Mouse (Mus musculus) gastrocnemius, adult 2 months (tissue): ENCODE data around the gene Magea2. TPM values are rescaled to one million over a fixed set of nuclear protein-coding genes. Genes with fewer than 3 reads are reported as not detected.
"Not testable (repeated sequence)": the region's sequence is repeated elsewhere in the genome, so short reads cannot be mapped to it uniquely, and the experiment has no call there.

ENCODE experiments used
- DNase-seq: peaks from one replicate; pipeline ENCODE4 v3.0.0; 2022
- H3K27ac ChIP-seq: fragments of 200-600 bp; 2 replicates; pipeline ENCODE4 v1.8.1; 2022; ENCODE audit warnings: mild to moderate bottlenecking
- H3K4me3 ChIP-seq: fragments of 200-600 bp; 2 replicates; pipeline ENCODE4 v1.8.1; 2022; ENCODE audit warnings: mild to moderate bottlenecking, moderate library complexity
- CTCF ChIP-seq: fragments of 200-600 bp; IDR thresholded peaks from 2 replicates; pipeline ENCODE4 v1.8.1; 2022; ENCODE audit warnings: antibody characterized with exemption, mild to moderate bottlenecking, moderate library complexity
- intact Hi-C: fragments of 180-260 bp; cut with DNase I; formaldehyde crosslinking; loops from one replicate; pipeline ENCODE4 v1.15.1; 2025
- long read RNA-seq, 2 experiments: library from polyadenylated mRNA; stranded (forward); transcript quantifications; one replicate each; pipeline ENCODE4 v2.0.0; 2021
- total RNA-seq, 2 experiments: library from RNA; stranded (reverse); gene quantifications; 2 replicates each; pipeline ENCODE4 v1.2.3; 2021

Magea2 gene
- not detected for total RNA-seq
- long read RNA-seq, experiment 1, result 0 reads
- long read RNA-seq, experiment 2, result 0 reads

DNA sequence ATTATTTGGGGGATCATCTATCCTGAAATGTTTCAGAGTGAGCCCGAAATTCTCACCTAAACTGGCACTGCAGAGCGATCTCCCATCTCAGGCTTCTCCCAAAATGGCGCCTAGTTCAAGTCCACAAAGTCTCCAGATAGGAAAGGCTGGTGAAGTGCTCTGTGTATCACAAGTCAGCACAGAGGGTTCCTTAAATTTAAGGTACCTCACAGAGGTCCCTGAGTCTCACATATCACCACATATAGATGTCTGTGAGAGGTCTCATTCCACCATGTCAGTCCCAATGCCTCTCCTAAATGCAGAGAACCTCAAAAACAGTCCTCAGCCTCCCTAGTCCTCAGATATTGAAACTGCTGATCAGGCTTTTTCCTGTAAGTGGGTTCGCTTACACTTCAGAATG, at the start of gene Magea2:
Gene Magea2, minus strand, starts transcription at position 101 of the 400 bp plus-strand sequence.
- DNase-seq, H3K27ac ChIP-seq, intact Hi-C loops, H3K4me3 ChIP-seq: not testable (repeated sequence)

DNA sequence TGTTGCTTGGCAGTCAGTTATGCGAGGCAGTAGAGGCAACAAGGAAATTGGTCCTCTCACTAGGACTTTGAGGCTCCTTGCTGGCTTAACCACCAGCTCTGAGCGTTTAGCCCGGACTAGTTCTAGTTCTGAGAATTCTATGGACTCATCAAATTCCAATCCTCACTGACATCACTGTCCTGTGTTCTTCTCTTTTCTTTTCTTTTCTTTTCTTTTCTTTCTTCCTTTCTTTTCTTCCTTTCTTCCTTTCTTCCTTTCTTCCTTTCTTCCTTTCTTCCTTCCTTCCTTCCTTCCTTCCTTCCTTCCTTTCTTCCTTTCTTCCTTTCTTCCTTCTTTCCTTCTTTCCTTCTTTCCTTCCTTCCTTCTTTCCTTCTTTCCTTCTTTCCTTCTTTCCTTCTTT, 34.8 kb upstream of the Magea2 start, which contains the start of gene Cldn34b2:
Gene Cldn34b2, minus strand, starts transcription at position 101 of the 400 bp plus-strand sequence.
- DNase-seq, intact Hi-C loops, H3K4me3 ChIP-seq, H3K27ac ChIP-seq: not testable (repeated sequence)

DNA sequence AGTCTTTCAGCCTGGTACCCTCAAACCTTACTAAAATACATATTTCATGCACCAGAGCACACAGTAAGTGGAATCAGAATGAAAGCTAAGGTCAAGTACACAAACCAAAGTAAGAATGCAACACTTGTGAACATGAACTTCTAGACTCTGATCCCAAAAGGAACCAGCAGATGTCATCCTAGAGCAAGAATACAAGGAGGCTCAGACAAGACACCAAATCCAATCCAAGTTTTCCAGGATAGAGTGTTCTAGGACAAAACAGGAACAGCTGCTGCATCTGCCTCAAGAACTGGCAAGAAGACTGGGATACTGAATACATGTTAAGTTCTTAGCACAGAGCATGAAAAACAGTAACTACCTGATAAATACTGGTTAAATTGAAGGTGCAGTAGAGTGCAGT, 4.6 kb upstream of the Magea2 start:
- TF ChIP-seq CTCF, result peak; percentile 43; the same call in 1 of the 2 replicates
- intact Hi-C loops, result loop anchor here (5.0 kb wide), 1 partner anchor 219 kb away; no protein-coding TSS in a partner anchor
- H3K27ac ChIP-seq, result no peak overlapping the region
- no peak overlapping the region for H3K4me3 ChIP-seq
- no peak for DNase-seq

DNA sequence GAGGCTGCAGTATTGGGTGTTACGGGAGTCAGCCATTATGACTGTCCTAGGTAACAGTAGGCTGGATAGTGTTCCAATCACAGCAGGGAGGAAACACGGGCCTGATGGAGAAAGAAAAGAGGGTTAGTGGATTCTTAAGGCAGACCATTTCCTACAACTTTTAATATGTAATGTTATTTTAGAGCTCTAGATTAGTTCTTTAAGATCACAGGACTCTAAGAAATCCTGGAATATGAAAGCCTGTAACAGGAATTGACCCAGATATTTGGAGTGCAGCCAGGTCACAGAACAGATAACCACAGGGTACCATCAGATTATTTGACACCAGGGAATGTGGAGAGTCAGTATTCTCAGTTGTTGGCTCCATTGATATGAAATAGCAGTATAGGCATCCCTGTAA, 3.8 kb downstream of the Magea2 start, which contains the start of gene Magea1:
Gene Magea1, minus strand, starts transcription at position 101 of the 400 bp plus-strand sequence.
- H3K27ac ChIP-seq, H3K4me3 ChIP-seq, DNase-seq, intact Hi-C loops: not testable (repeated sequence)

DNA sequence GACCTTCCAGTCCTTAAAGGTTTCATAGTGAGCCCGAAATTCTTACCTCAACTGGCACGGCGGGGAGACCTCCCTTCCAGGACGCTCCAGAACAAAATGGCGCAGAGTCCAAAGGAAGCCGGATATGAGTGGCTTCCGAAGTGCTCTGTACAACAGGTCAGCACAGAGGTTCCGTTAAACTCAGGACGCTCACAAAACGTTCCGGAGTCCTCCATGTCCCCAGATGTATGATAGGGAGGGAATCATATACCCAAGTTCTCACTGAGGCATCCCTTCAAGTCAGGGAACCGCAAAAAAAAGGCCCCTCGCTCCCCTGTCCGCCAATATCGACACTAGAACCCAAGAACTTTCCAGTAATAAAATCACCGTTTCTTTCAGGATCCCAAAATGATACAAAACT, 30.4 kb downstream of the Magea2 start, which contains the start of gene Magea5:
Gene Magea5, minus strand, starts transcription at position 101 of the 400 bp plus-strand sequence.
- H3K4me3 ChIP-seq, H3K27ac ChIP-seq, intact Hi-C loops, DNase-seq: not testable (repeated sequence)

DNA sequence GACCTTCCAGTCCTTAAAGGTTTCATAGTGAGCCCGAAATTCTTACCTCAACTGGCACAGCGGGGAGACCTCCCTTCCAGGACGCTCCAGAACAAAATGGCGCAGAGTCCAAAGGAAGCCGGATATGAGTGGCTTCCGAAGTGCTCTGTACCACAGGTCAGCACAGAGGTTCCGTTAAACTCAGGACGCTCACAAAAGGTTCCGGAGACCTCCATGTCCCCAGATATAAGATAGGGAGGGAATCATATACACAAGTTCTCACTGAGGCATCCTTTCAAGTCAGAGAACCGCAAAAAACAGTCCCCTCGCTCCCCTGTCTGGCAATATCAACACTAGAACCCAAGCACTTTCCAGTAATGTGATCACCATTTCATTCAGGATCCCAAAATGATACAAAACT, 97.7 kb downstream of the Magea2 start, which contains the start of gene Magea8:
Gene Magea8, minus strand, starts transcription at position 101 of the 400 bp plus-strand sequence.
- intact Hi-C loops, DNase-seq, H3K4me3 ChIP-seq, H3K27ac ChIP-seq: not testable (repeated sequence)

Other genes starting within 250 kb of the Magea2 start
- not detected for gene Cldn34b1, start 203.4 kb downstream of the Magea2 start, total RNA-seq
- gene Magea6, start 157.7 kb downstream of the Magea2 start, total RNA-seq, result not detected
- not detected for gene Magea3, start 144.2 kb downstream of the Magea2 start, total RNA-seq
- gene Magea8, start 97.8 kb downstream of the Magea2 start, total RNA-seq, result not detected
- gene Magea5, start 30.5 kb downstream of the Magea2 start, total RNA-seq, result not detected
- not detected for gene Magea1, start 3.9 kb downstream of the Magea2 start, total RNA-seq
- gene Cldn34b2, start 34.7 kb upstream of the Magea2 start, total RNA-seq, result not detected
- gene Sat1, start 122.8 kb upstream of the Magea2 start, total RNA-seq, result 10 to 100 TPM; 18.4 to 22.1 TPM
- 10 to 100 TPM; 17.1 to 18.4 TPM for gene Acot9, start 168.8 kb upstream of the Magea2 start, total RNA-seq
- 10 to 100 TPM in 1 of 2 experiments, 1 to 10 TPM in 1; 5.1 to 10.5 TPM for gene Prdx4, start 247.1 kb upstream of the Magea2 start, total RNA-seq